Mouse (Mus musculus) MEL (cell line): ENCODE data around the gene Psma5.

Experiments
- CHD1 ChIP-seq: IDR thresholded peaks from 2 replicates; pipeline ENCODE4 v1.6.1; 2012; ENCODE audit warnings: low read depth, mild to moderate bottlenecking, inconsistent platforms, low read length, improper control_type of control experiment
- CTCF ChIP-seq, 3 experiments: IDR thresholded peaks in 2 of 3; conservative IDR thresholded peaks in 1 of 3; 2 replicates each; pipeline ENCODE4 v1.5.1; 2011 to 2012; ENCODE audit warnings: low read length in 3 of 3, low read depth in 2 of 3, mild to moderate bottlenecking in 2 of 3, improper control_type of control experiment in 1 of 3, inconsistent platforms in 1 of 3, mixed read lengths in 1 of 3, moderate library complexity in 1 of 3; ENCODE audit not compliant: control insufficient read depth in 1 of 3, insufficient read depth in 1 of 3, poor library complexity in 1 of 3, severe bottlenecking in 1 of 3
- ZNF384 ChIP-seq: IDR thresholded peaks from 2 replicates; pipeline ENCODE4 v1.6.1; 2012; ENCODE audit warnings: low read depth, mild to moderate bottlenecking, inconsistent platforms, low read length, improper control_type of control experiment

DNA sequence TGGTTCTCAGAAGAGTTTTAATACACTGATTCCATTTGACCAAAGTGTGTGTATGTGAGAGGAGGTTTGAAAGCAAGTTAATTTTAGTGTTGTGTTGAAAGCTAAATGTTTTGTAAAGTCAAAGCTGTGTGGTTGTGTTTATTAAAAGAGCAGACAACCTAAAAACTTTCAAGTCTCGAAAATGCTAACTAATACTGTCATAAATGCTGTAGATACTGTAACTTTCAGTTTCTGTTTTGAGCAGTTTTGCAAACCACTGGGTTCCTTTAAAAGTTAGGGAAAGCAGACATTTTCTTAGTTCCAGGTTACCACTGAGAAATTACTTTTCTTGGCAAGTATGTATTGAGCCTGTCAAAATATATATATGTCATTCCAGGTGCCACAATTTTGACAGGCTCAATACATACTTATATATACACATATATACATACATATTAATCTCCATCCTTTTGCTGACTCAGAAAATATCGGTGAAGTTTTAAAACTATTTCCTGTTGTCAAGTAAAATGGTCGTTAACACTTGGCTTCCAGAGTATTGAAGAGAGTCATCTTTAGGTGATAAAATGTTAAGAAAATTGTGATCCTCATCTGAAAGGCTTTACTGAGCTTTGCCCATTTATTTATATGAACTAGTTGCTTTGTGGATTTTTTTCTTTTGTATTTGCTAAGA, 1.2 kb downstream of the Psma5 start:
- TF ChIP-seq ZNF384 (no peak), CHD1 (no peak), CTCF (IDR thresholded peaks at IDR 0.05 in 2 of 3, conservative IDR thresholded peaks at IDR 0.05 in 1 of 3; ENCODE audit: control insufficient read depth in 1 of 3, insufficient read depth in 1 of 3, low read depth in 2 of 3, low read length in 3 of 3, poor library complexity in 1 of 3, severe bottlenecking in 1 of 3) (no peak)
